14 mouse cellular contexts compared by ENCODE assay signal in genomic region chr15:40017597-40017996, GRCm38 (mm10).
DNase-seq lines count a peak whose midpoint lies in the region; ATAC-seq and TF ChIP-seq lines count a peak whose summit lies in the region.
"Had no signal": no experiment of that assay in that cellular context is flagged by ENCODE, and none has a peak within 500 bp of the region (broad histone marks: within the 10 kb centered on the region; RNA-seq: fewer than 3 reads in every experiment).

No protein-coding gene starts in this region.

- H3K4me1 ChIP-seq in heart, embryonic 12.5 days (replicated peaks), result peaks cover 26% of the 10 kb centered on the region
- H3K4me1 ChIP-seq in kidney, postnatal 0 days (replicated peaks; ENCODE audit: insufficient read depth, low read length), result no peaks in the 10 kb centered on the region; the same call in 1 of the 2 replicates
- H3K4me1 ChIP-seq in kidney, embryonic 14.5 days (ENCODE audit: control insufficient read depth, insufficient read depth, low read length), result no peaks in the 10 kb centered on the region
- H3K4me1 ChIP-seq in midbrain, embryonic 16.5 days (ENCODE audit: control insufficient read depth, insufficient read depth, low read length), result peaks cover 7% of the 10 kb centered on the region; the same call in 1 of the 2 replicates
- no peaks in the 10 kb centered on the region for H3K4me1 ChIP-seq in midbrain, embryonic 11.5 days (ENCODE audit: control insufficient read depth, insufficient read depth, low read length)
- H3K4me1 ChIP-seq: embryonic facial prominence, embryonic 12.5 days had no signal

- no peaks in the 10 kb centered on the region for H3K9me3 ChIP-seq in heart, embryonic 12.5 days (replicated peaks)
- H3K9me3 ChIP-seq in kidney, postnatal 0 days (replicated peaks; ENCODE audit: low read length), result no peaks in the 10 kb centered on the region
- no peaks in the 10 kb centered on the region for H3K9me3 ChIP-seq in kidney, embryonic 14.5 days (ENCODE audit: control insufficient read depth, low read length)
- H3K9me3 ChIP-seq in midbrain, embryonic 16.5 days (replicated peaks; ENCODE audit: control insufficient read depth, low read length, poor library complexity, severe bottlenecking), result no peaks in the 10 kb centered on the region
- no peaks in the 10 kb centered on the region for H3K9me3 ChIP-seq in midbrain, embryonic 11.5 days (ENCODE audit: control insufficient read depth, low read length)
- H3K9me3 ChIP-seq: embryonic facial prominence, embryonic 12.5 days; neural tube, embryonic 13.5 days had no signal

- H3K27me3 ChIP-seq in heart, embryonic 12.5 days (replicated peaks), result no peaks in the 10 kb centered on the region
- no peaks in the 10 kb centered on the region for H3K27me3 ChIP-seq in kidney, postnatal 0 days (ENCODE audit: insufficient read depth, low read length)
- no peaks in the 10 kb centered on the region for H3K27me3 ChIP-seq in kidney, embryonic 14.5 days (ENCODE audit: control insufficient read depth, insufficient read depth, low read length)
- no peaks in the 10 kb centered on the region; the same call in 1 of the 2 replicates for H3K27me3 ChIP-seq in midbrain, embryonic 16.5 days (ENCODE audit: control insufficient read depth, insufficient read depth, low read depth, low read length)
- H3K27me3 ChIP-seq in midbrain, embryonic 11.5 days (ENCODE audit: control insufficient read depth, insufficient read depth, low read length), result no peaks in the 10 kb centered on the region; the same call in 1 of the 2 replicates
- H3K27me3 ChIP-seq: neural tube, embryonic 13.5 days had no signal

- no peak for TF ChIP-seq CTCF in kidney, postnatal 0 days (IDR thresholded peaks at IDR 0.05; ENCODE audit: low read depth)

- H3K9ac ChIP-seq in heart, embryonic 12.5 days, result no peak overlapping the region
- no peak overlapping the region for H3K9ac ChIP-seq in kidney, postnatal 0 days (ENCODE audit: low read depth, low read length)
- H3K9ac ChIP-seq in kidney, embryonic 14.5 days (ENCODE audit: low read depth, low read length), result no peak overlapping the region
- no peak overlapping the region for H3K9ac ChIP-seq in midbrain, embryonic 16.5 days (ENCODE audit: low read depth, low read length)
- H3K9ac ChIP-seq in midbrain, embryonic 11.5 days (ENCODE audit: low read length), result no peak overlapping the region
- H3K9ac ChIP-seq: embryonic facial prominence, embryonic 12.5 days; liver, embryonic 14.5 days; neural tube, embryonic 13.5 days had no signal

- WGBS in heart, embryonic 12.5 days, result 30% methylated on average over 6 of the region's 6 CpGs
- 41% methylated on average over 6 of the region's 6 CpGs for WGBS in kidney, postnatal 0 days
- 46% methylated on average over 6 of the region's 6 CpGs for WGBS in kidney, embryonic 14.5 days
- 18% methylated on average over 6 of the region's 6 CpGs for WGBS in midbrain, embryonic 16.5 days
- WGBS in midbrain, embryonic 11.5 days, result 26% methylated on average over 6 of the region's 6 CpGs

- no peak for DNase-seq in heart, postnatal 4 days
- no peak for DNase-seq in kidney, postnatal 0 days (ENCODE audit: low spot score)
- DNase-seq in midbrain, embryonic 11.5 days (ENCODE audit: low spot score, missing footprints), result no peak
- DNase-seq in cerebellum, postnatal 25 days, result no peak
- DNase-seq in adipocyte (ENCODE audit: low spot score), result no peak
- DNase-seq: cerebellum, postnatal 14 days; thymus, postnatal 25 days had no signal

- H3K4me2 ChIP-seq in heart, embryonic 12.5 days, result peak overlapping the region; percentile 48
- peak overlapping the region; percentile 30; the same call in 1 of the 2 replicates for H3K4me2 ChIP-seq in kidney, postnatal 0 days (ENCODE audit: low read length)
- no peak overlapping the region; the same call in 1 of the 2 replicates for H3K4me2 ChIP-seq in kidney, embryonic 14.5 days (replicated peaks; ENCODE audit: low read depth, low read length)
- peak overlapping the region; percentile 34; the same call in 1 of the 2 replicates for H3K4me2 ChIP-seq in midbrain, embryonic 16.5 days (ENCODE audit: low read length)
- no peak overlapping the region for H3K4me2 ChIP-seq in midbrain, embryonic 11.5 days
- H3K4me2 ChIP-seq: embryonic facial prominence, embryonic 12.5 days; neural tube, embryonic 13.5 days had no signal

- H3K36me3 ChIP-seq in heart, embryonic 12.5 days, result no peaks in the 10 kb centered on the region
- H3K36me3 ChIP-seq in kidney, postnatal 0 days (ENCODE audit: insufficient read depth, low read length), result no peaks in the 10 kb centered on the region
- H3K36me3 ChIP-seq in kidney, embryonic 14.5 days (ENCODE audit: control insufficient read depth, insufficient read depth, low read length), result no peaks in the 10 kb centered on the region
- no peaks in the 10 kb centered on the region for H3K36me3 ChIP-seq in midbrain, embryonic 16.5 days (ENCODE audit: control insufficient read depth, insufficient read depth, low read length)
- no peaks in the 10 kb centered on the region for H3K36me3 ChIP-seq in midbrain, embryonic 11.5 days (ENCODE audit: control insufficient read depth, insufficient read depth, low read length)
- H3K36me3 ChIP-seq: embryonic facial prominence, embryonic 12.5 days; neural tube, embryonic 13.5 days had no signal

- peak overlapping the region; percentile 59 for H3K27ac ChIP-seq in heart, embryonic 12.5 days (ENCODE audit: poor library complexity, severe bottlenecking)
- H3K27ac ChIP-seq in kidney, postnatal 0 days, result no peak overlapping the region
- H3K27ac ChIP-seq in kidney, embryonic 14.5 days (ENCODE audit: low read depth, low read length), result no peak overlapping the region
- no peak overlapping the region for H3K27ac ChIP-seq in midbrain, embryonic 16.5 days (ENCODE audit: low read length)
- no peak overlapping the region for H3K27ac ChIP-seq in midbrain, embryonic 11.5 days (ENCODE audit: low read depth, low read length)
- H3K27ac ChIP-seq: embryonic facial prominence, embryonic 12.5 days; left cerebral cortex, adult 2 months; liver, embryonic 14.5 days; neural tube, embryonic 13.5 days had no signal

- H3K4me3 ChIP-seq in heart, embryonic 12.5 days, result no peak overlapping the region
- H3K4me3 ChIP-seq in kidney, postnatal 0 days (replicated peaks; ENCODE audit: low read depth, low read length), result no peak overlapping the region
- H3K4me3 ChIP-seq in kidney, embryonic 14.5 days (ENCODE audit: low read length), result no peak overlapping the region
- H3K4me3 ChIP-seq in midbrain, embryonic 16.5 days (ENCODE audit: low read depth, low read length), result no peak overlapping the region
- H3K4me3 ChIP-seq in midbrain, embryonic 11.5 days (ENCODE audit: low read depth, low read length), result no peak overlapping the region
- H3K4me3 ChIP-seq: embryonic facial prominence, embryonic 12.5 days; left cerebral cortex, adult 2 months; neural tube, embryonic 13.5 days had no signal

- ATAC-seq in heart, embryonic 12.5 days (ENCODE audit: insufficient number of reproducible peaks, low FRiP score), result no peak
- ATAC-seq in kidney, postnatal 0 days (replicated peaks; ENCODE audit: low FRiP score, low read depth), result no peak
- ATAC-seq in kidney, embryonic 14.5 days (ENCODE audit: low FRiP score, low TSS enrichment), result no peak
- ATAC-seq in midbrain, embryonic 16.5 days, result no peak
- no peak for ATAC-seq in midbrain, embryonic 11.5 days (ENCODE audit: low FRiP score)

Comparison
In these comparisons a context has a peak if more than half of its experiments do, and no peak if none do; other contexts are left out.
1. H3K4me2 ChIP-seq: peak in heart, embryonic 12.5 days (single experiment), kidney, postnatal 0 days (single experiment) and midbrain, embryonic 16.5 days (single experiment); none in kidney, embryonic 14.5 days (single experiment) and midbrain, embryonic 11.5 days (single experiment).